Mouse (Mus musculus): ENCODE data around the gene Gclm. TPM values are rescaled to one million over a fixed set of nuclear protein-coding genes. Genes with fewer than 3 reads are reported as not detected.

Gene Gclm
- polyA plus RNA-seq, 1 experiment from 2014 or later, result 60.7 TPM

- no peak for ATAC-seq (ENCODE audit: insufficient number of reproducible peaks, insufficient read depth, low FRiP score, low TSS enrichment, low read depth)
- H3K27me3 ChIP-seq, result no peaks in the 10 kb centered on the region; the same call in 1 of the 2 replicates
- no peaks in the 10 kb centered on the region for H3K36me3 ChIP-seq
- no peak overlapping the region for H3K4me2 ChIP-seq
- H3K9me3 ChIP-seq, result no peaks in the 10 kb centered on the region
- WGBS, result 82% methylated on average over 10 of the region's 10 CpGs
- H3K4me1 ChIP-seq (replicated peaks), result peaks cover 6% of the 10 kb centered on the region
- H3K4me3 ChIP-seq (replicated peaks), result no peak overlapping the region
- H3K27ac ChIP-seq, result no peak overlapping the region
- H3K9ac ChIP-seq (replicated peaks), result no peak overlapping the region
These were observed 67.7 kb downstream of the Gclm start for GRCm38 (mm10) chr3:122312936-122313629.

- WGBS, result 57% methylated on average over 7 of the region's 7 CpGs
These were observed 68.6 kb downstream of the Gclm start for GRCm38 (mm10) chr3:122313936-122314335.

GRCm38 (mm10) chr3:122316621-122317020, 71.3 kb downstream of the Gclm start:
- no peaks in the 10 kb centered on the region for H3K27me3 ChIP-seq
- no peaks in the 10 kb centered on the region for H3K36me3 ChIP-seq
- peaks cover 9% of the 10 kb centered on the region for H3K4me1 ChIP-seq (replicated peaks)
- ATAC-seq (ENCODE audit: insufficient number of reproducible peaks, insufficient read depth, low FRiP score, low TSS enrichment, low read depth), result no peak
- no peak overlapping the region for H3K9ac ChIP-seq (replicated peaks)
- H3K27ac ChIP-seq, result no peak overlapping the region
- 19% methylated on average over 11 of the region's 11 CpGs for WGBS
- no peak overlapping the region for H3K4me3 ChIP-seq (replicated peaks)
- no peaks in the 10 kb centered on the region for H3K9me3 ChIP-seq
- H3K4me2 ChIP-seq, result peak overlapping the region; percentile 29

More at GRCm38 (mm10) chr3:122313936-122314335, 68.6 kb downstream of the Gclm start:
- no peaks in the 10 kb centered on the region for H3K36me3 ChIP-seq
- no peak overlapping the region for H3K4me2 ChIP-seq
- H3K27ac ChIP-seq, result no peak overlapping the region
- no peaks in the 10 kb centered on the region for H3K9me3 ChIP-seq
- no peak for ATAC-seq (ENCODE audit: insufficient number of reproducible peaks, insufficient read depth, low FRiP score, low TSS enrichment, low read depth)
- H3K9ac ChIP-seq (replicated peaks), result no peak overlapping the region
- peaks cover 6% of the 10 kb centered on the region for H3K4me1 ChIP-seq (replicated peaks)
- no peak overlapping the region for H3K4me3 ChIP-seq (replicated peaks)
- H3K27me3 ChIP-seq, result no peaks in the 10 kb centered on the region; the same call in 1 of the 2 replicates

GRCm38 (mm10) chr3:122317339-122317738, 72.0 kb downstream of the Gclm start:
- no peak overlapping the region for H3K4me2 ChIP-seq
- WGBS, result 87% methylated on average over 6 of the region's 6 CpGs
- H3K4me1 ChIP-seq (replicated peaks), result peaks cover 16% of the 10 kb centered on the region
- no peaks in the 10 kb centered on the region for H3K27me3 ChIP-seq
- H3K9ac ChIP-seq (replicated peaks), result no peak overlapping the region
- no peak for ATAC-seq (ENCODE audit: insufficient number of reproducible peaks, insufficient read depth, low FRiP score, low TSS enrichment, low read depth)
- no peak overlapping the region for H3K4me3 ChIP-seq (replicated peaks)
- no peak overlapping the region for H3K27ac ChIP-seq
- H3K9me3 ChIP-seq, result no peaks in the 10 kb centered on the region
- H3K36me3 ChIP-seq, result no peaks in the 10 kb centered on the region

MicroRNA genes within 50 kb of the gene (microRNA counts, 519-probe panel; counts per million panel counts)
- microRNA mmu-miR-760, result not detected

Small RNAs within 50 kb of the gene (microRNA-seq; reads per million reads assigned to microRNA genes)
- gene Gm22903, result not detected
- 158 reads per million, percentile 57 among the genes with 10 or more reads in this experiment for gene Mir760

Other genes starting within 250 kb of the Gclm start
- gene Abca4, start 201.1 kb upstream of the Gclm start, polyA plus RNA-seq (2016; fragmentation: Nextera tagmentation; extraction: Ambion mirVana), result 1.8 and 2.2 TPM in 2 replicates
- gene Dnttip2, start 28.8 kb downstream of the Gclm start, polyA plus RNA-seq (2016; fragmentation: Nextera tagmentation; extraction: Ambion mirVana), result 86.5 and 90.5 TPM in 2 replicates
- 6.9 and 7.6 TPM in 2 replicates for gene Bcar3, start 48.6 kb downstream of the Gclm start, polyA plus RNA-seq (2016; fragmentation: Nextera tagmentation; extraction: Ambion mirVana)

Measured in limb, embryonic 12.5 days (tissue).